Mouse (Mus musculus): ENCODE measurements around the gene Golph3l. TPM values are rescaled to one million over a fixed set of nuclear protein-coding genes. Genes with fewer than 3 reads are reported as not detected.
A peak's percentile ranks its signal among the peaks of the same experiment; 100 is the strongest.
"Not testable (repeated sequence)": the region's sequence is repeated elsewhere in the genome, so short reads cannot be mapped to it uniquely, and the experiment has no call there.

Golph3l gene
- polyA plus RNA-seq, 1 experiment from 2014 or later: 29.8 TPM

DNA sequence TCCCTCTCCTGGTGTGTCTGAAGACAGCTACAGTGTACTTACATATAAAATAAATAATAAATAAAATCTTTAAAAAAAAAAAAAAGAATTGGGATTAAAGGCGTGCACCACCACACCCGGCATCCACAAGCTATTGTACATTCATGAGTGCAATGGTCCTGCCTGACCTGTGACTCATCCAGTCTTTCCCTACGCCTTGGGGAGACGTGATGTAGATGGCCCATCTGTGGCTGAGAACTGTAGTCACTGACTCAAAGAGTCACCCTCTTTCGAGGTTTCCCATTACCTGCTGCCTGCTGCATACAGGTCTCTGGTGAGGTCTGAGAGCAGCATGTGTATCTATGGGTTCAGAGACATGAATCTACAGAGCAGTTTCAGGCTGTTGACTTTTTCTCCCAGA is 59.3 kb downstream of the Golph3l start:
- H3K4me1 ChIP-seq (replicated peaks; ENCODE audit: control insufficient read depth, insufficient read depth, low read length): peaks cover 18% of the 10 kb centered on the region
- H3K4me3 ChIP-seq (ENCODE audit: low read depth, low read length): no peak overlapping the region
- H3K27ac ChIP-seq (ENCODE audit: low read depth, low read length): no peak overlapping the region
- no peaks in the 10 kb centered on the region for H3K27me3 ChIP-seq (replicated peaks; ENCODE audit: control insufficient read depth, insufficient read depth, low read length)
- DNase-seq (ENCODE audit: low spot score): no peak
- WGBS: 88% methylated on average over 5 of the region's 5 CpGs
- no peaks in the 10 kb centered on the region for H3K9me3 ChIP-seq (ENCODE audit: control insufficient read depth, low read length)
- H3K9ac ChIP-seq (ENCODE audit: low read depth, low read length): no peak overlapping the region
- no peaks in the 10 kb centered on the region for H3K36me3 ChIP-seq (ENCODE audit: control insufficient read depth, insufficient read depth, low read length)
- H3K4me2 ChIP-seq: no peak overlapping the region
- no peak for ATAC-seq (replicated peaks; ENCODE audit: low FRiP score)

DNA sequence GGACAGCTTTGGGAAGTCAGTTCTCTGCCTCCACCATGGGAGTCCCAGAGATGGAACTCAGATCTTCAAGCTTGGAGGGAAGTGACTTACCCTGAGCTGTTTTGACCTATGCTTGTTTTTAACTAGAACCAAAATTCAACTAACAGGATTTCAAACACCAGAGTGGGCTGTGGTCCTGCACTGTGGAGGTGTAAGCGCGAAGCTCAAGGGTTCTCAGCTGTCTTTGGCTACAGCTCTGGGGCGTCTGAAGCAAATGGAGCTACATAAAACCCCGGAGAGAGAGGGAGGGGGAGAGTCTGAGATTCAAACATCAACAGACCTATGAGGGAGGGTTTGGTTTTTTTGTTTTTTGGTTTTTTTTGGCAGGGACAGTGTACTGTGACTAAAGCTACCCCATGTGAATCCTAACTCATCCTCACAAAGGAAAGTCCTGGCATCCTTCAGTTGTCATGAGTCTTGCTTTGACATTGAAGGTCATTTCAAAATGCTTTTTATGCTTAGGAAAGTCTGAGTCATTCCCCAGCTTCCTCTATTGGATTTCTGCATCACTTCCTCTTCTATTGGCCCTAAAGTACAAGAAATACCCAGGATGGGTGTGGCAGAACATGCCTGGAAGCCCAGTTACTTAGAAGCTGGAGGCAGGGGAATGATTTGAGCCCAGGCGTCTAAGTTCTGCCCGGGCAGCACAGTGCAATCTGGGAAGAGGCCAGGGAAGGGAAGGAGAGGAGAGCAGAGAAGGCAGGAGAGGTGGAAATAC is 61.7 kb downstream of the Golph3l start:
- Histone ChIP-seq H3K36me3 (ENCODE audit: control insufficient read depth, insufficient read depth, low read length) (no peaks in the 10 kb centered on the region), H3K27ac (ENCODE audit: low read depth, low read length) (peak overlapping the region; percentile 53), H3K4me3 (ENCODE audit: low read depth, low read length) (no peak overlapping the region), H3K27me3 (replicated peaks; ENCODE audit: control insufficient read depth, insufficient read depth, low read length) (no peaks in the 10 kb centered on the region), H3K4me1 (replicated peaks; ENCODE audit: control insufficient read depth, insufficient read depth, low read length) (peaks cover 14% of the 10 kb centered on the region; the same call in 1 of the 2 replicates), H3K9ac (ENCODE audit: low read depth, low read length) (no peak overlapping the region), H3K9me3 (ENCODE audit: control insufficient read depth, low read length) (no peaks in the 10 kb centered on the region), H3K4me2 (no peak overlapping the region)
- 53% methylated on average over 6 of the region's 6 CpGs for WGBS
- DNase-seq (ENCODE audit: low spot score) (no peak), ATAC-seq (replicated peaks; ENCODE audit: low FRiP score) (no peak)

DNA sequence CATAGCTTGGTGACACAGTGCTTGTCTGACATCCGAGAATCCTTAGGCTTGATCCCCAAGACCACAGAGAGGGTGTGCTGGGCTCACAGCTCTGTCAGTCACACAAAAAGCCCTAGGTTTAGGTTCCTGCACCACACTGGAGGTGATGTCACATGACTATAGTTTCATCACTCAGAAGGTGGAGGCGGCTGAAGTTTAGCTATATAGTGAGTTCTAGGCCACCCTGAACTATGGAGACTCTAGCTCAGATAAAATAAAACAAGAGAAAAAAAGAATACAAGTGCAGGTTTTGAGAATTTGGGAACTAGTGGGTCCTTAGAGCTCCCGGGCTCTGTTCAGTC is 62.3 kb downstream of the Golph3l start:
- Histone ChIP-seq H3K9ac (ENCODE audit: low read depth, low read length) (no peak overlapping the region), H3K36me3 (ENCODE audit: control insufficient read depth, insufficient read depth, low read length) (no peaks in the 10 kb centered on the region), H3K4me3 (ENCODE audit: low read depth, low read length) (no peak overlapping the region), H3K27me3 (replicated peaks; ENCODE audit: control insufficient read depth, insufficient read depth, low read length) (no peaks in the 10 kb centered on the region), H3K27ac (ENCODE audit: low read depth, low read length) (peak overlapping the region; percentile 35; the same call in 1 of the 2 replicates), H3K4me2 (no peak overlapping the region), H3K9me3 (ENCODE audit: control insufficient read depth, low read length) (no peaks in the 10 kb centered on the region), H3K4me1 (replicated peaks; ENCODE audit: control insufficient read depth, insufficient read depth, low read length) (peaks cover 14% of the 10 kb centered on the region; the same call in 1 of the 2 replicates)
- ATAC-seq (replicated peaks; ENCODE audit: low FRiP score) (no peak), DNase-seq (ENCODE audit: low spot score) (no peak)
- WGBS: 75% methylated on average over 3 of the region's 3 CpGs

DNA sequence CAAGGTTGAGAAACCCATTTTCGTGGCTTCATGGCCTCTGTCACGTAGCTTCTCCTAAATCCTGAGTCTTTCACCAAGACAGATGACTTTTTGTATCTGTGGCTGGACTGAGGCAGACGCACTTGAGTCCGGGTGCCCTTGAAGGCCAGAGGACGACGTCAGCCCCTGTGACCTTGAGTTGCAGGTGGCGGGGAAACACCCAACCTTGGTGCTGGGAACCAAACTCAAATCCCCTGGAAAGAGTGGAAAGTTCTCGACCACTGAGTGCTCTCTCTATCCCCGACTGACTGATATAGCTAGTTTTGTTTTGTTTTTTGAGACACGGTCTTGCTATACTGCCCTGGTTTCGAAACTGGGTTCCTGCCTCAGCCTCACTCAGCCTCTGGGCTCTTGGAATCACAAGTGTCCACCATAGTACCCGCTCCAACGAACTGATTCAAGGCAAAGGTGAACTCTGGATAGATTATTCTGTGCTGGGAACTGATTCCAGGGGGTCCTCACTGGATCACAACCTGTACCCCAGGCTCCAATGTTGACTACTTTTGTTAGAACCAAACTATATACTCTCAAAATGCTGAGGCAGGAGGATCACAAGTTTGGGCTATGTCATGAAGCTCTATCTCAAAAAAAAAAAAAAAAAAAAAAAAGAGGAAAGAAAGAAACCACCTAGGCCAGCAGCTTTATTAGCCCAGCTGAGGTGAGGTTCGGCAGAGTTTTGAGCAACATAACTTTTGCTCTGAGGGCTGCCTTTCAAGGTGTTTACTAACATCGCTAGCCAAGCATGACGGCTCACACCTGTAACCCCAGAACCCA is 62.9 kb downstream of the Golph3l start:
- no peak for DNase-seq (ENCODE audit: low spot score)
- Histone ChIP-seq H3K27me3 (replicated peaks; ENCODE audit: control insufficient read depth, insufficient read depth, low read length) (no peaks in the 10 kb centered on the region), H3K4me2 (no peak overlapping the region), H3K9me3 (ENCODE audit: control insufficient read depth, low read length) (no peaks in the 10 kb centered on the region), H3K27ac (ENCODE audit: low read depth, low read length) (peak overlapping the region; percentile 17; the same call in 1 of the 2 replicates), H3K9ac (ENCODE audit: low read depth, low read length) (no peak overlapping the region), H3K36me3 (ENCODE audit: control insufficient read depth, insufficient read depth, low read length) (no peaks in the 10 kb centered on the region), H3K4me1 (replicated peaks; ENCODE audit: control insufficient read depth, insufficient read depth, low read length) (peaks cover 14% of the 10 kb centered on the region; the same call in 1 of the 2 replicates), H3K4me3 (ENCODE audit: low read depth, low read length) (no peak overlapping the region)
- ATAC-seq (replicated peaks; ENCODE audit: low FRiP score): no peak
- 80% methylated on average over 16 of the region's 16 CpGs for WGBS

DNA sequence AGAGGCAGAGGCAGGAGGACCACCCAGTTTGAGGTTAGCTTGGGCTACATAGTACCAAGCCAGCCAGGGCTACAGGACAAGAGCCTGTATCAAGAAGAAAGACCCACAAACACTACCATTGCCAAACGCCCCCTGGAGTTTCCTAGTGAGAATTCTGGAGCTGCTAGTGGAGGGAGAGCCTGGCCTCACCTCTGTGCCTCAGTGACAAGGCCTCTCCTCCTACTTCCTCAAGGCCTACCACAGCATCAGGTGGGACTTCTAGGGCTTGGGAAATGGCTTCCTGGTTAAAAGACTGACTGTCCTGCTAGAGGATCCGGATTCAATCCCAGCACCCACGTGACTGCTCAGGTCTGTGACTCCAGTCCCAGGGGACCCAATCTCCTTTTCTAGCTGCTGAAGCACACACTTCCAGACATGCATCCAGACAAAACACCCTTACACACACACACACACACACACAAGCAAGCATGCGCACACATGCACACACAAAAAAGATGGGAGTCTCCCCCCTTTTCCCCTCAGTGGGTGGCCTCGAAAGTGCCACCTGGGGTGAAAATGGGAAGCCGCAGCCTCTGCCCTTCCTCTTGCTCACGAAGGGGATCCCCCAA is 63.6 kb downstream of the Golph3l start:
- Histone ChIP-seq H3K9me3 (ENCODE audit: control insufficient read depth, low read length) (no peaks in the 10 kb centered on the region), H3K36me3 (ENCODE audit: control insufficient read depth, insufficient read depth, low read length) (no peaks in the 10 kb centered on the region), H3K27ac (ENCODE audit: low read depth, low read length) (no peak overlapping the region), H3K4me3 (ENCODE audit: low read depth, low read length) (no peak overlapping the region), H3K9ac (ENCODE audit: low read depth, low read length) (no peak overlapping the region), H3K4me1 (replicated peaks; ENCODE audit: control insufficient read depth, insufficient read depth, low read length) (peaks cover 14% of the 10 kb centered on the region; the same call in 1 of the 2 replicates), H3K27me3 (replicated peaks; ENCODE audit: control insufficient read depth, insufficient read depth, low read length) (no peaks in the 10 kb centered on the region), H3K4me2 (no peak overlapping the region)
- WGBS: 67% methylated on average over 7 of the region's 7 CpGs
- ATAC-seq (replicated peaks; ENCODE audit: low FRiP score): peak; percentile 32; the same call in 1 of the 2 replicates
- DNase-seq (ENCODE audit: low spot score): no peak

DNA sequence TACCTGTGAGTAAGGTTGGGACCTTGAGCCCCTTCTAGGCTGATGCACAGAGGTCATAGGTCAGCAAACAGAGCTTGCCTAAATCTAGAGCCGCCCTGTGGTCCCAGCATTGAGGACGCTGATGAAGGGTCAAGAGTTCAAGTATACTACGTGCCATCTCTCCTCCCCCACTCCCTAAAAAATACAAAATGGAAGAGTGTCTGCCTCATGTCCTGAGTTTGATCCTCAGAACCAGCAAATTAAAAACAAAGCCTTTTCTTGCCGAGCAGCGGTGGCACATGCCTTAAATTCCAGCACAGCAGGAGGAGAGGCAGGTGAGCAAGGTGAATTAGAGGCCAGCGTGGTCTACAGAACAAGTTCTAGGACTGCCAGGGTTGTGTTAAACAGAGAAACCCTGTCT is 64.1 kb downstream of the Golph3l start:
- no peak overlapping the region for H3K4me2 ChIP-seq
- H3K27ac ChIP-seq (ENCODE audit: low read depth, low read length): no peak overlapping the region
- H3K27me3 ChIP-seq (replicated peaks; ENCODE audit: control insufficient read depth, insufficient read depth, low read length): no peaks in the 10 kb centered on the region
- H3K9ac ChIP-seq (ENCODE audit: low read depth, low read length): no peak overlapping the region
- WGBS: 47% methylated on average over 6 of the region's 6 CpGs
- H3K4me3 ChIP-seq (ENCODE audit: low read depth, low read length): no peak overlapping the region
- H3K4me1 ChIP-seq (replicated peaks; ENCODE audit: control insufficient read depth, insufficient read depth, low read length): peaks cover 18% of the 10 kb centered on the region
- no peaks in the 10 kb centered on the region for H3K36me3 ChIP-seq (ENCODE audit: control insufficient read depth, insufficient read depth, low read length)
- no peaks in the 10 kb centered on the region for H3K9me3 ChIP-seq (ENCODE audit: control insufficient read depth, low read length)
- ATAC-seq (replicated peaks; ENCODE audit: low FRiP score) (no peak), DNase-seq (ENCODE audit: low spot score) (no peak)

DNA sequence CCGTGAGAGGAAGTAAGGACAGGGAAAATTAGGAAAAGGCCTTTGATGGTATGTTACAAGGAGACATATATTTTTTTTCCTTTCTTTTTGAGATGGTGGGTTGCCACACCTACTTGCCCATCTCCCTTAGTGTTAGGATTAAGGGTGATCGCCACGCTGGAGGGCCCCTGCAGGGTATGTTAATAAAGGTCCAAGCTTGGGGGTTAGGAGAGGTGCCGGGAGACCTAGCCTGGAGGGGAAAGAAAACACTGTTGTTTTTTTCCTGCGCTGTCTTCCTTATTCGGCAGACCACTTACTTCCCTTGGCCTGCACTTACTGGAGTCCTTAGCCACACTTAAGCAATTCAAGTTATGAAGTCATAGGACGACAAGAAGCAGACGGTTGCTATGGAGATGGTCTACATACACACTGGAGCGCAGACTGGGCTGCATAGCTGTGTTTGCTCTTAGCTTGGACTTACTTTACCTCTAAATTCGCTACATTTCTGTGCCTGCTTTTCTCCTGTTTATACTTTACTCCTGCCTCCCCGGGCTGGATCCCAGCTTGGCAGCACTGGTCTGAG is 64.8 kb downstream of the Golph3l start:
- H3K27me3 ChIP-seq (replicated peaks; ENCODE audit: control insufficient read depth, insufficient read depth, low read length): no peaks in the 10 kb centered on the region
- peaks cover 18% of the 10 kb centered on the region for H3K4me1 ChIP-seq (replicated peaks; ENCODE audit: control insufficient read depth, insufficient read depth, low read length)
- no peaks in the 10 kb centered on the region for H3K9me3 ChIP-seq (ENCODE audit: control insufficient read depth, low read length)
- no peak overlapping the region for H3K4me3 ChIP-seq (ENCODE audit: low read depth, low read length)
- H3K36me3 ChIP-seq (ENCODE audit: control insufficient read depth, insufficient read depth, low read length): no peaks in the 10 kb centered on the region
- H3K27ac ChIP-seq (ENCODE audit: low read depth, low read length): peak overlapping the region; percentile 16
- WGBS: 40% methylated on average over 11 of the region's 11 CpGs
- no peak overlapping the region for H3K4me2 ChIP-seq
- H3K9ac ChIP-seq (ENCODE audit: low read depth, low read length): peak overlapping the region; percentile 34; the same call in 1 of the 2 replicates
- DNase-seq (ENCODE audit: low spot score) (no peak), ATAC-seq (replicated peaks; ENCODE audit: low FRiP score) (no peak)

DNA sequence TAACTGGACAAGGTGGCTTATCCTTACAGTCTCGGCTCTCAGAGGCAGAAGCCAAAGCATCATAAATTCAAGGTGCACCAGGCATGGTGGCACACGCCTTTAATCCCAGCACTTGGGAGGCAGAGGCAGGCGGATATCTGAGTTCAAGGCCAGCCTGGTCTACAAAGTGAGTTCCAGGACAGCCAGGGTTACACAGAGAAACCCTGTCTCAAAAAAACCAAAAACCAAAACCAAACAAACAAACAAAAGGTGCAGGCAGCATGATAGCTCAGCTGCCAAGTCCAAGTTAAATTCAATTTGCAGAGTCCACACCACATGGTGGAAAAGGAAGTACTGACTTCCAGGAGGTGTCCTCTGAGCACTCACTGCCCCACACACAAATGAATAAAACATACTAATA is 65.6 kb downstream of the Golph3l start:
- H3K9me3 ChIP-seq (ENCODE audit: control insufficient read depth, low read length); H3K27ac ChIP-seq (ENCODE audit: low read depth, low read length): not testable (repeated sequence)

More for the DNA sequence above, 65.6 kb downstream of the Golph3l start:
- H3K4me1 ChIP-seq (replicated peaks; ENCODE audit: control insufficient read depth, insufficient read depth, low read length): peaks cover 18% of the 10 kb centered on the region
- H3K4me2 ChIP-seq; H3K4me3 ChIP-seq (ENCODE audit: low read depth, low read length); DNase-seq (ENCODE audit: low spot score); ATAC-seq (replicated peaks; ENCODE audit: low FRiP score); H3K36me3 ChIP-seq (ENCODE audit: control insufficient read depth, insufficient read depth, low read length); H3K27me3 ChIP-seq (replicated peaks; ENCODE audit: control insufficient read depth, insufficient read depth, low read length); H3K9ac ChIP-seq (ENCODE audit: low read depth, low read length): not testable (repeated sequence)
- WGBS: 76% methylated on average over 3 of the region's 3 CpGs

Measured in liver, embryonic 11.5 days (tissue).